Mouse (Mus musculus) thymus, adult 2 months (tissue): ENCODE measurements around the gene Banf1. TPM values are rescaled to one million over a fixed set of nuclear protein-coding genes. Genes with fewer than 3 reads are reported as not detected.
"Not testable (repeated sequence)": the region's sequence is repeated elsewhere in the genome, so short reads cannot be mapped to it uniquely, and the experiment has no call there.

Source experiments
- DNase-seq: peaks from one replicate; pipeline ENCODE4 v3.0.0; 2021
- H3K27ac ChIP-seq: fragments of 200-500 bp; 2 replicates; pipeline ENCODE4 v1.5.1; 2012; ENCODE audit warnings: low read length, control low read depth; ENCODE audit not compliant: control insufficient read depth, insufficient read depth
- H3K27me3 ChIP-seq: fragments of 200-500 bp; 2 replicates; pipeline ENCODE4 v1.6.1; 2012; ENCODE audit warnings: mild to moderate bottlenecking, low read length, moderate library complexity, mixed read lengths; ENCODE audit not compliant: control insufficient read depth, insufficient read depth
- H3K36me3 ChIP-seq: fragments of 200-500 bp; 2 replicates; pipeline ENCODE4 v1.6.1; 2012; ENCODE audit warnings: mild to moderate bottlenecking, low read length, moderate library complexity; ENCODE audit not compliant: control insufficient read depth, insufficient read depth
- H3K4me1 ChIP-seq: fragments of 200-500 bp; replicated peaks from 2 replicates; pipeline ENCODE4 v1.6.1; 2012; ENCODE audit warnings: low read length; ENCODE audit not compliant: control insufficient read depth, insufficient read depth
- H3K4me3 ChIP-seq: fragments of 200-500 bp; 2 replicates; pipeline ENCODE4 v1.5.1; 2012; ENCODE audit warnings: mild to moderate bottlenecking, low read length, control low read depth, moderate library complexity; ENCODE audit not compliant: control insufficient read depth, insufficient read depth
- CTCF ChIP-seq: fragments of 200-500 bp; IDR thresholded peaks from 2 replicates; pipeline ENCODE4 v1.5.1; 2012; ENCODE audit warnings: mild to moderate bottlenecking, control low read depth, low read length, moderate library complexity, borderline replicate concordance; ENCODE audit not compliant: control insufficient read depth, poor library complexity, insufficient read depth; ENCODE audit errors: extremely low read depth
- POLR2A ChIP-seq: fragments of 200-500 bp; IDR thresholded peaks from 2 replicates; pipeline ENCODE4 v1.6.1; 2012; ENCODE audit warnings: mild to moderate bottlenecking, low read length, control low read depth, moderate library complexity; ENCODE audit not compliant: control insufficient read depth, poor library complexity, insufficient read depth; ENCODE audit errors: extremely low read depth
- WGBS: fragments of 180-500 bp; shearing (Covaris S2); methylation state at CpG from one replicate; pipeline ENCODE4 v1.1.7; 2018; 5-methylcytosine and 5-hydroxymethylcytosine counted together
- polyA plus RNA-seq: library from polyadenylated mRNA; depleted of rRNA; stranded (reverse); fragments of >200 nt; gene quantifications from 2 replicates; pipeline ENCODE4 v1.2.3, GENCODE M21; 2012

Gene Banf1
- polyA plus RNA-seq, 1 experiment = 314 TPM

DNA sequence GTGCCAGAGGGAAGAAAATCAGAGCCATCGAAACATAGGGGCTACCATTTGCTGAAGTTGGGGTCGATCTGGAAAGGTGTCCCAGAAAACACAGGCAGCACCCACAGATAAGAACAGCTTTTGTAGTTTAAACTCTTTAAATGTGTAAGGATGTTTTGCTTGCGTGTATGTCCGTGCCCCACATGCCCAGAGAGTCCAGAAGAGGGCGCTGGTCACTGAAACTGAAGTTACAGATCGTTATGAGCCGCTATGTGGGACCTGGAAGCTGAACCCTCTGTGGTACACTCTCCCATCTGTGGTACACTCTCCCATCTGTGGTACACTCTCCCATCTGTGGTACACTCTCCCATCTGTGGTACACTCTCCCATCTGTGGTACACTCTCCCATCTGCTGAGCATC lies 40.2 kb upstream of the Banf1 start:
- Histone ChIP-seq H3K4me1 (peaks cover 18% of the 10 kb centered on the region), H3K27me3 (no peaks in the 10 kb centered on the region), H3K27ac (peak overlapping the region; percentile 100), H3K36me3 (no peaks in the 10 kb centered on the region), H3K4me3 (peak overlapping the region; percentile 100)
- peak; percentile 63 for DNase-seq
- TF ChIP-seq POLR2A (no peak), CTCF (no peak)
- 10% methylated on average over 7 of the region's 7 CpGs for WGBS

GRCm38 (mm10) chr19:5406531-5407126 lies 39.7 kb upstream of the Banf1 start:
- peak; percentile 34 for DNase-seq
- peak overlapping the region; percentile 100 for H3K4me3 ChIP-seq
- 10% methylated on average over 25 of the region's 25 CpGs for WGBS

DNA sequence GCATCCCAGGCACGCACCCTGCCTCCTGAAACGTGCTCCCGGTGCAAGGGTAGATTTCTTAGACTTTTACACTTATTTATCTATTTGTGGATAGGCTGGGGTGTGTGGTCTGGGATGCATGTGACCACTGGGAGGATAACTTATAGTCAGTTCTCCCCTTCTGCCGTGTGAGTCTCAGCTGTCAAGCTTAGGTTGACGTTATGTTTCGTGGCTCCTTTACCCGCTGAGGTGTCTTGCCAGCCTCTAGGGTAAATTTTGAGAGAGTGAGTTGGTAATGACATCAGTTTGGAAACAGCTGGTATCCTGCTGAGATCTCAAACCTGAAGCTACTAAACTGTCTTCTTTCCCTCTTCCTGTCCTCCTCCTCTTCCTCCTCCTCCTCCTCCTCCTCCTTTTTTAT lies 39.0 kb upstream of the Banf1 start:
- H3K4me1 ChIP-seq = peaks cover 18% of the 10 kb centered on the region
- WGBS = 24% methylated on average over 7 of the region's 7 CpGs
- H3K36me3 ChIP-seq = no peaks in the 10 kb centered on the region
- TF ChIP-seq CTCF = no peak
- no peak for TF ChIP-seq POLR2A
- peak overlapping the region; percentile 44 for H3K4me3 ChIP-seq
- H3K27me3 ChIP-seq = no peaks in the 10 kb centered on the region
- DNase-seq = no peak
- peak overlapping the region; percentile 83 for H3K27ac ChIP-seq

More at GRCm38 (mm10) chr19:5406531-5407126, 39.7 kb upstream of the Banf1 start:
- Histone ChIP-seq H3K27ac (peak overlapping the region; percentile 100), H3K4me1 (peaks cover 18% of the 10 kb centered on the region)
- H3K36me3 ChIP-seq, H3K27me3 ChIP-seq: not testable (repeated sequence)

DNA sequence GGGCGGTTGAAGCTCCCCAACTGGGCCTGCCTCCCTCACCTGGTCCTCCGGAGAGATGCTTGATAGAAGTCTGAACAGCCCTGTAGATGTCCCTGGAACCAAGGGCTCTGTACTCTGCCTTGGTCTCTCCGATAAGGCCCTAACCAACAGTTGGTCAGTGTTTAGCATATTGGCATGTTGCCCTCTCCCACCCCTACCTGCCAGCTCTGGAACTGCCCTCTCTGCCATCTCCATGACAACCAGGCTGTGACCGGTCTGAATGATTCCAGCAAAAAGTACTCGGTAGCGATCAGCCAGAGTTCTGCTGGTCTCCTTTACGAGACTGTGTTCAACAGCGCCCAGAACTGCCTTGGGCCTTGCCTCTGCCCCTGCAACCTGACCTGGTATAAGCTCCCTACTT lies 35.3 kb upstream of the Banf1 start, which contains the start of gene Tsga10ip:
Gene Tsga10ip, minus strand, starts transcription at position 234 of the 400 bp plus-strand sequence.
- no peaks in the 10 kb centered on the region for H3K27me3 ChIP-seq
- WGBS = 97% methylated on average over 8 of the region's 8 CpGs
- peaks cover 5% of the 10 kb centered on the region for H3K4me1 ChIP-seq
- H3K27ac ChIP-seq = no peak within 1 kb of the TSS
- TF ChIP-seq CTCF = no peak
- no peak within 1 kb of the TSS for H3K4me3 ChIP-seq
- no peak for DNase-seq
- no peaks in the 10 kb centered on the region for H3K36me3 ChIP-seq

DNA sequence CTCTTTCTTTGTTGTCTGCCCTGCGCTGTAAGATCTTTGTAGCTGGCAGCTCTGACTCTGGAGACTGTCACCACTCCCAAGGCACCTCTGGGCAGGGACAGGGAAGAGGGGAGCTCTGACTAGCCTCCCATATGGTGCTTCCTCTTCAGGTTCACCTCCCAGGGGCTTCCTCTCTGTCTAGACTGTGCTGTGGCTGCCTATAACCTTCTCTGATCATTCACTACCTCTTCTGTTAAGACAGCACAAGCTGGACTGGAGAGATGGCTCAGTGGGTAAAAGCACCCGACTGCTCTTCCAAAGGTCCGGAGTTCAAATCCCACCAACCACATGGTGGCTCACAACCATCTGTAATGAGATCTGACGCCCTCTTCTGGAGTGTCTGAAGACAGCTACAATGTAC lies 34.1 kb upstream of the Banf1 start:
- not testable (repeated sequence) for H3K4me3 ChIP-seq, H3K27ac ChIP-seq, H3K4me1 ChIP-seq, DNase-seq, H3K27me3 ChIP-seq, H3K36me3 ChIP-seq
- 77% methylated on average over 4 of the region's 4 CpGs for WGBS

GRCm38 (mm10) chr19:5395371-5395770 lies 28.4 kb upstream of the Banf1 start:
- H3K4me3 ChIP-seq = no peak overlapping the region
- no peak for DNase-seq
- no peaks in the 10 kb centered on the region for H3K27me3 ChIP-seq
- WGBS = 88% methylated on average over 4 of the region's 4 CpGs
- H3K27ac ChIP-seq = no peak overlapping the region
- H3K36me3 ChIP-seq = no peaks in the 10 kb centered on the region
- H3K4me1 ChIP-seq = peaks cover 9% of the 10 kb centered on the region
- TF ChIP-seq POLR2A = no peak
- no peak for TF ChIP-seq CTCF

GRCm38 (mm10) chr19:5394168-5394567 lies 27.2 kb upstream of the Banf1 start:
- TF ChIP-seq CTCF (no peak), POLR2A (no peak)

More at GRCm38 (mm10) chr19:5394168-5394567, 27.2 kb upstream of the Banf1 start:
- DNase-seq = no peak
- Histone ChIP-seq H3K27ac (no peak overlapping the region), H3K27me3 (no peaks in the 10 kb centered on the region), H3K4me1 (peaks cover 13% of the 10 kb centered on the region), H3K4me3 (no peak overlapping the region), H3K36me3 (no peaks in the 10 kb centered on the region)
- WGBS = 93% methylated on average over 10 of the region's 10 CpGs
